Mouse (Mus musculus): Measurements from ENCODE around the gene Rasd1. TPM values are rescaled to one million over a fixed set of nuclear protein-coding genes. Genes with fewer than 3 reads are reported as not detected.

Rasd1 gene
- polyA plus RNA-seq, 1 experiment from 2014 or later, result 1.2 TPM

- Histone ChIP-seq H3K4me2 (no peak overlapping the region), H3K9me3 (replicated peaks) (no peaks in the 10 kb centered on the region), H3K4me1 (no peaks in the 10 kb centered on the region), H3K36me3 (no peaks in the 10 kb centered on the region), H3K4me3 (no peak overlapping the region), H3K27ac (no peak overlapping the region), H3K27me3 (replicated peaks) (peaks cover 17% of the 10 kb centered on the region; the same call in 1 of the 2 replicates), H3K9ac (no peak overlapping the region)
- no peak for ATAC-seq
- 67% methylated on average over 4 of the region's 4 CpGs for WGBS (ENCODE audit: insufficient replicate concordance)
These were observed 34.7 kb downstream of the Rasd1 start for GRCm38 (mm10) chr11:59930031-59930430.

- peak; percentile 56; the same call in 1 of the 2 replicates for ATAC-seq
- Histone ChIP-seq H3K9ac (no peak overlapping the region), H3K4me1 (peaks cover 47% of the 10 kb centered on the region), H3K36me3 (no peaks in the 10 kb centered on the region), H3K4me2 (peak overlapping the region; percentile 47), H3K9me3 (replicated peaks) (no peaks in the 10 kb centered on the region), H3K27ac (no peak overlapping the region), H3K4me3 (no peak overlapping the region), H3K27me3 (replicated peaks) (no peaks in the 10 kb centered on the region)
- 43% methylated on average over 7 of the region's 7 CpGs for WGBS (ENCODE audit: insufficient replicate concordance)
These were observed 43.5 kb downstream of the Rasd1 start for GRCm38 (mm10) chr11:59921265-59921664.

DNA sequence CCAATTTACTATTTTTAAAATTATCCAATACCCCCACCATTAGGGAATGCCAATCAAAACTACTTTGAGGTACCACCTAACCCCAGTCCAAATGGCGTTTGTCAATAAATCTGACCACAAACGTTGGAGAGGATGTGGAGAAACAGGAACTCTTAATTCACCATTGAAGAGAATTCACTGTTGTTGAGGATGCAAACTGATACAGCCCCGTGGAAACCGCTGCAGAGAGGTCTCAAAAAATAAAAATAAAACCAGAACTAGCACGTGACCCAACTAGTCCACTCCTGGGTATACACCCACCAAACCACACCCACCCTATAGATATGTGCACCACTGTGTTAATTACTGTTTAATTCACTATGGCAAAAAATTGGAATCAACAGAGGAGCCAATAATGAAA lies 44.4 kb downstream of the Rasd1 start:
- Histone ChIP-seq H3K4me3 (no peak overlapping the region), H3K4me1 (peaks cover 47% of the 10 kb centered on the region), H3K27ac (peak overlapping the region; percentile 61; the same call in 1 of the 2 replicates), H3K27me3 (replicated peaks) (no peaks in the 10 kb centered on the region), H3K4me2 (peak overlapping the region; percentile 47), H3K9ac (no peak overlapping the region), H3K9me3 (replicated peaks) (no peaks in the 10 kb centered on the region), H3K36me3 (no peaks in the 10 kb centered on the region)
- 20% methylated on average over 5 of the region's 5 CpGs for WGBS (ENCODE audit: insufficient replicate concordance)
- ATAC-seq, result peak; percentile 48; the same call in 1 of the 2 replicates

DNA sequence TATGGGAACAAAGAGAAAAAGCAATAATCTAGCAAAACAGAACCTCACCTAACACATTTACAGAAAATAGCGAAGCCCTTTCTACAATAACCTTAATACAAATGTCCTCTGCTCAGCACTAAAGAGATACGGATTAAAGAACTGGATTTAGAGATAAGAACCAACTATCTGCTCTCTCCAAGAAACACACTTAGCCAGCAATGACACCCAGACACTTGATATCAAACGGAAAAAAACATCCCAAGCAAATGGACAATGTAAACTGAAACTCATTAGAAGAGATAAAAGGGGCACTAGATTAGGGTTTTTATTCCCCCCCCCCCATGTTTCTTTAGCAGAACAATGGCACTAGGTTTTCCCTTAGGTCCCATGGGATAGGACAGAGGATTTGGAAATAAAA lies 45.3 kb downstream of the Rasd1 start:
- Histone ChIP-seq H3K4me1 (peaks cover 42% of the 10 kb centered on the region), H3K36me3 (no peaks in the 10 kb centered on the region), H3K27me3 (replicated peaks) (no peaks in the 10 kb centered on the region), H3K9me3 (replicated peaks) (no peaks in the 10 kb centered on the region), H3K9ac (no peak overlapping the region), H3K27ac (peak overlapping the region; percentile 61; the same call in 1 of the 2 replicates), H3K4me2 (peak overlapping the region; percentile 47), H3K4me3 (no peak overlapping the region)
- peak; percentile 63 for ATAC-seq
- 15% methylated on average over 3 of the region's 3 CpGs for WGBS (ENCODE audit: insufficient replicate concordance)

DNA sequence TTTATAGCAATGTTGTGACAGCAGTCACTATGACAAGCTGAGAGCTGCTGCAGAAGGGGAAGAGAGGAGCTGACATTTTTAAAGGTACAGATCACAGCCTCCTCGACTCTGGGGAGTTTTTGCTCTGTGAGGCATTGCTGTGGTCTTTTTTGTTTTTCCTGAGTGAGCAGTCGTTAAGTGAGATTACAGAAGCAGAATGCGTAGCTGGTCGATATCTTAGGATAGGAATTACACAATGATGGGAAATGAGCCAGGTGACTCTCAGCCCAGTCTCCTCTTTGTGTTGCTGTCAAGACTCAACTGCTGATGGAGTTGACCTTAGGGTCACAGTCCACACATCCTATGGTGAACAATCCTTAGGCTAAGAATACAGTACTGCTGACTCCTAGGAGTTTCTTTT lies 46.7 kb downstream of the Rasd1 start:
- H3K27ac ChIP-seq, result no peak overlapping the region
- H3K36me3 ChIP-seq, result no peaks in the 10 kb centered on the region
- no peaks in the 10 kb centered on the region for H3K27me3 ChIP-seq (replicated peaks)
- no peak overlapping the region for H3K4me2 ChIP-seq
- ATAC-seq, result no peak
- H3K4me3 ChIP-seq, result no peak overlapping the region
- H3K4me1 ChIP-seq, result peaks cover 40% of the 10 kb centered on the region
- no peak overlapping the region for H3K9ac ChIP-seq
- H3K9me3 ChIP-seq (replicated peaks), result no peaks in the 10 kb centered on the region
- 15% methylated on average over 4 of the region's 4 CpGs for WGBS (ENCODE audit: insufficient replicate concordance)

DNA sequence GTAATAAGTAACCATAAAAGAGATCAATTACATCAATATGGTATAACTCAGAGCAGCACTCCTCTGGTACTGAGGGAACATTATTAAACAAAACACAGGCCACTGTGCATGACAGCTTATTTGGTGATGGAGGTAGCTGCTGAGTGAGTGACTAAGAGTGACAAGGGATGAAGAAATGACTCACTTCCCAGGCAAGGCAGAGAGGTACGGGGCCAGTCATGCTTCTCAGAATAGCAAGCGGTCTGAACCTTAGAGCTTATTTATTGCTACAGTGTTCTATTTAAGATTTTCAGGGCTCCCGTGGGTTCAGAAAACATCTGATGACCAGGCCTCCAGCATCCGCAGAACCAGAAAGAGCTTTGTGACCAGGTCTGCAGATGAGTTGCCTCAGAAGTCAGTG lies 51.0 kb downstream of the Rasd1 start:
- WGBS (ENCODE audit: insufficient replicate concordance), result 69% methylated on average over 4 of the region's 4 CpGs
- Histone ChIP-seq H3K9ac (no peak overlapping the region), H3K4me3 (no peak overlapping the region), H3K27me3 (replicated peaks) (no peaks in the 10 kb centered on the region), H3K4me2 (no peak overlapping the region), H3K4me1 (peaks cover 18% of the 10 kb centered on the region), H3K9me3 (replicated peaks) (no peaks in the 10 kb centered on the region), H3K36me3 (no peaks in the 10 kb centered on the region), H3K27ac (no peak overlapping the region)
- ATAC-seq, result no peak

Other genes with a start within 250 kb of the Rasd1 start
- gene Pld6, start 177.3 kb downstream of the Rasd1 start, polyA plus RNA-seq (2016; fragmentation: Nextera tagmentation; extraction: Ambion mirVana), result 2.4 and 3.1 TPM in 2 replicates
- gene Flcn, start 154.9 kb downstream of the Rasd1 start, polyA plus RNA-seq (2016; fragmentation: Nextera tagmentation; extraction: Ambion mirVana), result 15.9 and 19.8 TPM in 2 replicates
- gene Nt5m, start 125.5 kb downstream of the Rasd1 start, polyA plus RNA-seq (2016; fragmentation: Nextera tagmentation; extraction: Ambion mirVana), result 16.4 and 18.6 TPM in 2 replicates
- gene Cops3, start 125.1 kb downstream of the Rasd1 start, polyA plus RNA-seq (2016; fragmentation: Nextera tagmentation; extraction: Ambion mirVana), result 141 and 149 TPM in 2 replicates
- gene Med9, start 16.7 kb downstream of the Rasd1 start, polyA plus RNA-seq (2016; fragmentation: Nextera tagmentation; extraction: Ambion mirVana), result 29.5 and 30.1 TPM in 2 replicates
- 7.3 and 8.1 TPM in 2 replicates for gene Pemt, start 81.5 kb upstream of the Rasd1 start, polyA plus RNA-seq (2016; fragmentation: Nextera tagmentation; extraction: Ambion mirVana)
- 11.3 and 11.6 TPM in 2 replicates for gene Rai1, start 140.1 kb upstream of the Rasd1 start, polyA plus RNA-seq (2016; fragmentation: Nextera tagmentation; extraction: Ambion mirVana)